Mouse (Mus musculus) urinary bladder, postnatal 36 days (tissue): ENCODE data around the gene Stard10.
A peak's percentile ranks its signal among the peaks of the same experiment; 100 is the strongest.

Source experiments
- DNase-seq, 2 experiments: peaks; one replicate each; pipeline ENCODE4 v3.0.0; 2022; ENCODE audit warnings: low spot score in 2 of 2, mixed read lengths in 1 of 2

The Stard10 gene

GRCm38 (mm10) chr7:101317014-101317413 lies at the start of gene Stard10:
Gene Stard10, plus strand, starts transcription at chr7:101317086.
- no peak for DNase-seq

- no peak for DNase-seq
Measured at GRCm38 (mm10) chr7:101267457-101268259, 49.2 kb upstream of the Stard10 start.

GRCm38 (mm10) chr7:101271602-101272001 lies 45.3 kb upstream of the Stard10 start:
- DNase-seq: no peak

- DNase-seq: no peak
Measured at GRCm38 (mm10) chr7:101272466-101273160, 44.3 kb upstream of the Stard10 start.

GRCm38 (mm10) chr7:101282721-101283120 lies 34.2 kb upstream of the Stard10 start:
- no peak for DNase-seq

GRCm38 (mm10) chr7:101284504-101284903 lies 32.4 kb upstream of the Stard10 start:
- no peak for DNase-seq

- no peak for DNase-seq
Measured at GRCm38 (mm10) chr7:101286891-101287290, 30.0 kb upstream of the Stard10 start.

- DNase-seq: no peak
Measured at GRCm38 (mm10) chr7:101287820-101288219, 29.1 kb upstream of the Stard10 start.

GRCm38 (mm10) chr7:101288436-101288835 lies 28.4 kb upstream of the Stard10 start:
- DNase-seq: peak in 1 of 2 experiments; percentile 44

GRCm38 (mm10) chr7:101290401-101290800 lies 26.5 kb upstream of the Stard10 start:
- DNase-seq: no peak

GRCm38 (mm10) chr7:101291211-101291610 lies 25.7 kb upstream of the Stard10 start:
- no peak for DNase-seq

- no peak for DNase-seq
Measured at GRCm38 (mm10) chr7:101291641-101292040, 25.2 kb upstream of the Stard10 start.

GRCm38 (mm10) chr7:101292086-101292485 lies 24.8 kb upstream of the Stard10 start:
- no peak for DNase-seq

- DNase-seq: no peak
Measured at GRCm38 (mm10) chr7:101292696-101293095, 24.2 kb upstream of the Stard10 start.

- no peak for DNase-seq
Measured at GRCm38 (mm10) chr7:101293138-101293537, 23.7 kb upstream of the Stard10 start.

- no peak for DNase-seq
Measured at GRCm38 (mm10) chr7:101293611-101294010, 23.3 kb upstream of the Stard10 start.

GRCm38 (mm10) chr7:101295438-101295837 lies 21.4 kb upstream of the Stard10 start:
- DNase-seq: no peak

- peak; percentile 45 to 76 for DNase-seq
Measured at GRCm38 (mm10) chr7:101296252-101297022, 20.4 kb upstream of the Stard10 start.

- no peak for DNase-seq
Measured at GRCm38 (mm10) chr7:101297023-101297405, 19.9 kb upstream of the Stard10 start.

- DNase-seq: no peak
Measured at GRCm38 (mm10) chr7:101298375-101298774, 18.5 kb upstream of the Stard10 start.

GRCm38 (mm10) chr7:101301361-101301880 lies 15.5 kb upstream of the Stard10 start:
- no peak for DNase-seq

GRCm38 (mm10) chr7:101301881-101302456 lies 14.9 kb upstream of the Stard10 start, which contains the start of gene Atg16l2:
Gene Atg16l2, minus strand, starts transcription at chr7:101302251.
- DNase-seq: peak; percentile 91 to 93
